Mouse (Mus musculus) stomach, postnatal 0 days (tissue): Measurements from ENCODE around the gene Lgi2. TPM values are rescaled to one million over a fixed set of nuclear protein-coding genes. Genes with fewer than 3 reads are reported as not detected.

Experiments used
- ATAC-seq: fragments of 200-750 bp; cut with Nextera tagmentation; 2 replicates; pipeline ENCODE4 v1.8.0; 2017; ENCODE audit not compliant: low FRiP score, low TSS enrichment
- DNase-seq: peaks from one replicate; pipeline ENCODE4 v3.0.0-alpha.2; 2016; ENCODE audit warnings: low spot score
- H3K27ac ChIP-seq: fragments of 300-500 bp; sonication (generic); replicated peaks from 2 replicates; pipeline ENCODE4 v1.5.1; 2014; ENCODE audit warnings: mild to moderate bottlenecking, control low read depth
- H3K27me3 ChIP-seq: fragments of 300-500 bp; sonication (generic); 2 replicates; pipeline ENCODE4 v1.6.1; 2014; ENCODE audit warnings: low read length; ENCODE audit not compliant: control insufficient read depth, insufficient read depth
- H3K36me3 ChIP-seq: fragments of 300-500 bp; sonication (generic); 2 replicates; pipeline ENCODE4 v1.6.1; 2014; ENCODE audit warnings: low read length, mixed read lengths; ENCODE audit not compliant: control insufficient read depth, insufficient read depth
- H3K4me1 ChIP-seq: fragments of 300-500 bp; sonication (generic); replicated peaks from 2 replicates; pipeline ENCODE4 v1.6.1; 2014; ENCODE audit warnings: antibody characterized with exemption; ENCODE audit not compliant: control insufficient read depth, insufficient read depth
- H3K4me2 ChIP-seq: fragments of 300-500 bp; sonication (generic); replicated peaks from 2 replicates; pipeline ENCODE4 v1.6.1; 2014; ENCODE audit warnings: low read depth, mild to moderate bottlenecking, control low read depth, moderate library complexity
- H3K4me3 ChIP-seq: fragments of 300-500 bp; sonication (generic); 2 replicates; pipeline ENCODE4 v1.5.1; 2014; ENCODE audit warnings: low read depth, low read length, control low read depth
- H3K9ac ChIP-seq: fragments of 300-500 bp; sonication (generic); 2 replicates; pipeline ENCODE4 v1.6.1; 2014; ENCODE audit warnings: mild to moderate bottlenecking, low read length, control low read depth, mixed read lengths
- H3K9me3 ChIP-seq: fragments of 300-500 bp; sonication (generic); 2 replicates; pipeline ENCODE4 v1.6.1; 2016; ENCODE audit warnings: low read length; ENCODE audit not compliant: control insufficient read depth
- CTCF ChIP-seq: IDR thresholded peaks from 2 replicates; pipeline ENCODE4 v1.5.1; 2016; ENCODE audit warnings: antibody characterized with exemption, low read depth, mild to moderate bottlenecking, moderate library complexity
- EP300 ChIP-seq: optimal IDR thresholded peaks from 2 replicates; pipeline ENCODE3; 2016; ENCODE audit warnings: antibody characterized with exemption
- WGBS: fragments of 180-500 bp; shearing (Covaris S2); extraction: QIAGEN DNeasy Blood & Tissue Kit; methylation state at CpG from one replicate; pipeline ENCODE4 v1.1.7; 2014; 5-methylcytosine and 5-hydroxymethylcytosine counted together
- polyA plus RNA-seq: library from polyadenylated mRNA; unstranded; fragments of >200 nt; fragmentation: Nextera tagmentation; extraction: Ambion mirVana; gene quantifications from 2 replicates; pipeline ENCODE4 v1.2.1, GENCODE M21; 2015

The Lgi2 gene
- polyA plus RNA-seq, 1 experiment from 2014 or later, result 4.8 TPM

- WGBS, result 26% methylated on average over 12 of the region's 14 CpGs
- no peak for DNase-seq
- no peak for ATAC-seq
Measured at GRCm38 (mm10) chr5:52495671-52496070, 70.6 kb downstream of the Lgi2 start.

GRCm38 (mm10) chr5:52491496-52491895 lies 74.8 kb downstream of the Lgi2 start:
- H3K27ac ChIP-seq, result no peak overlapping the region
- no peaks in the 10 kb centered on the region for H3K27me3 ChIP-seq
- H3K4me2 ChIP-seq, result no peak overlapping the region
- no peaks in the 10 kb centered on the region for H3K36me3 ChIP-seq
- H3K4me1 ChIP-seq, result no peaks in the 10 kb centered on the region
- TF ChIP-seq CTCF, result no peak
- no peak for TF ChIP-seq EP300
- H3K4me3 ChIP-seq, result no peak overlapping the region
- ATAC-seq (no peak), DNase-seq (no peak)
- 85% methylated on average over 6 of the region's 6 CpGs for WGBS
- H3K9me3 ChIP-seq, result no peaks in the 10 kb centered on the region
- no peak overlapping the region for H3K9ac ChIP-seq

More at GRCm38 (mm10) chr5:52495671-52496070, 70.6 kb downstream of the Lgi2 start:
- TF ChIP-seq CTCF (no peak), EP300 (no peak)
- H3K36me3 ChIP-seq, result no peaks in the 10 kb centered on the region
- no peaks in the 10 kb centered on the region for H3K27me3 ChIP-seq
- no peak overlapping the region for H3K9ac ChIP-seq
- H3K4me1 ChIP-seq, result no peaks in the 10 kb centered on the region
- H3K27ac ChIP-seq, result no peak overlapping the region
- no peak overlapping the region for H3K4me3 ChIP-seq
- H3K9me3 ChIP-seq, result no peaks in the 10 kb centered on the region
- H3K4me2 ChIP-seq, result no peak overlapping the region

DNA sequence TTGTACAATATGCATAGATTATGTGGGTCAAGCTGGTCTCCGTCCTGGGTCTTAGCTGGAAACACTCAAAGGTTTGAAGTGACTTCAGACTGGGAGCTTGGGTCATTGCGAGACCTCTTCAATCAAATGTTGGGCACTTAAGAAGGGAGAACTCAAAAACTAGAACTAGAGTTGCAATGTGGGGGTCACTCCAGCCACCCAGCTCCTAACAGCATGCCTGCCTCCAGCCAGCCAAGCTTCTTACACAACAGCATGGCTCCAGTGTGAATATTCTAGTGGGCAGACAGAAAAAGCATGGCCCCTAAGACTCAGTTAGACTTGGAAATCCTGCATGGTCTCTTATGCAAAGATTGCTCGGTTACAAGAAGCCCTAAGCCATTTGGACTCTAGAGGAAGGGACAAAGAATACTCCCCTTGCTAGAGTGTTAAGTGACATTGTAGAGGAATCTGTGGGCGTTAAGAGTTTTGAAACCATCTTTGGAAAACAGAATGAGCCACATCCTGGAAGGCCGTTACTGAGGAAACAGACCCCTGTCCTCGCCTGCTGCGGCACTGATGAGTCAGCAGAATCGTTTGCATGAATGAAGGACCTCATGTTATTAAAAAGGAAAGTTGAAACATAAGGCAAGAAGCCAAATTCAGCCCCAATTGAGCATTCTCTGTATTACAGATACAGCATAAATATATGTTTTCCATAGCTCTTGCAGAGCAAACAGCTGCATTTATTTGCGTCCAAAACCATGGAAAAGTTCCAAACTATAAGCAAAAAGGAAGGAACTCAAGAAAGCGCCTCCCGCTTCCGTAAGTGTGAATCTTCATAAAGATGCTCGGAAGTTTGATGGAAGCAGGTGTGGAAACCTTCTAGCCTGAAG lies 78.5 kb downstream of the Lgi2 start:
- no peaks in the 10 kb centered on the region for H3K27me3 ChIP-seq
- H3K36me3 ChIP-seq, result no peaks in the 10 kb centered on the region
- no peak for TF ChIP-seq CTCF
- no peak for TF ChIP-seq EP300
- no peaks in the 10 kb centered on the region for H3K4me1 ChIP-seq
- no peak overlapping the region for H3K27ac ChIP-seq
- H3K4me2 ChIP-seq, result no peak overlapping the region
- H3K9ac ChIP-seq, result no peak overlapping the region
- no peak for ATAC-seq
- H3K4me3 ChIP-seq, result no peak overlapping the region
- 70% methylated on average over 13 of the region's 13 CpGs for WGBS
- H3K9me3 ChIP-seq, result no peaks in the 10 kb centered on the region
- no peak for DNase-seq

Other genes starting within 250 kb of the Lgi2 start
- gene Sod3, start 202.7 kb downstream of the Lgi2 start, polyA plus RNA-seq, result 2.4 and 2.6 TPM in 2 replicates
- 3.4 and 3.7 TPM in 2 replicates for gene Ccdc149, start 94.9 kb downstream of the Lgi2 start, polyA plus RNA-seq
- gene Sepsecs, start 103.2 kb upstream of the Lgi2 start, polyA plus RNA-seq, result 6.1 and 6.2 TPM in 2 replicates
- gene Pi4k2b, start 175.1 kb upstream of the Lgi2 start, polyA plus RNA-seq, result 27.3 and 29.1 TPM in 2 replicates
- gene Zcchc4, start 208.9 kb upstream of the Lgi2 start, polyA plus RNA-seq, result 4.9 and 5.7 TPM in 2 replicates